Mouse (Mus musculus) kidney, postnatal 0 days (tissue): ENCODE measurements around the gene Hectd1. TPM values are rescaled to one million over a fixed set of nuclear protein-coding genes. Genes with fewer than 3 reads are reported as not detected.

Source experiments
- ATAC-seq: fragments of 200-750 bp; cut with Nextera tagmentation; replicated peaks from 2 replicates; pipeline ENCODE4 v1.8.0; 2017; ENCODE audit warnings: low read depth, moderate number of reproducible peaks, moderate TSS enrichment, moderate library complexity; ENCODE audit not compliant: low FRiP score
- DNase-seq: peaks from one replicate; pipeline ENCODE4 v3.0.0-alpha.2; 2016; ENCODE audit warnings: low spot score
- H3K27ac ChIP-seq: fragments of 300-500 bp; sonication (generic); 2 replicates; pipeline ENCODE4 v1.5.1; 2014; ENCODE audit warnings: mild to moderate bottlenecking
- H3K27me3 ChIP-seq: fragments of 300-500 bp; sonication (generic); 2 replicates; pipeline ENCODE4 v1.6.1; 2014; ENCODE audit warnings: low read length, mixed read lengths; ENCODE audit not compliant: insufficient read depth
- H3K36me3 ChIP-seq: fragments of 300-500 bp; sonication (generic); 2 replicates; pipeline ENCODE4 v1.6.1; 2014; ENCODE audit warnings: low read length, mixed read lengths; ENCODE audit not compliant: insufficient read depth
- H3K4me1 ChIP-seq: fragments of 300-500 bp; sonication (generic); replicated peaks from 2 replicates; pipeline ENCODE4 v1.6.1; 2014; ENCODE audit warnings: antibody characterized with exemption, low read length, mixed read lengths; ENCODE audit not compliant: insufficient read depth
- H3K4me2 ChIP-seq: fragments of 300-500 bp; sonication (generic); 2 replicates; pipeline ENCODE4 v1.6.1; 2014; ENCODE audit warnings: mild to moderate bottlenecking, low read length, moderate library complexity, mixed read lengths
- H3K4me3 ChIP-seq: fragments of 300-500 bp; sonication (generic); replicated peaks from 2 replicates; pipeline ENCODE4 v1.5.1; 2014; ENCODE audit warnings: low read depth, low read length
- H3K9ac ChIP-seq: fragments of 300-500 bp; sonication (generic); 2 replicates; pipeline ENCODE4 v1.6.1; 2014; ENCODE audit warnings: low read depth, low read length
- H3K9me3 ChIP-seq: fragments of 300-500 bp; sonication (generic); replicated peaks from 2 replicates; pipeline ENCODE4 v1.6.1; 2016; ENCODE audit warnings: low read length, inconsistent platforms, mixed read lengths
- CTCF ChIP-seq: IDR thresholded peaks from 2 replicates; pipeline ENCODE4 v1.5.1; 2016; ENCODE audit warnings: antibody characterized with exemption, low read depth, mild to moderate bottlenecking, moderate library complexity
- WGBS: fragments of 180-500 bp; shearing (Covaris S2); extraction: QIAGEN DNeasy Blood & Tissue Kit; methylation state at CpG from one replicate; pipeline ENCODE4 v1.1.7; 2014; 5-methylcytosine and 5-hydroxymethylcytosine counted together
- polyA plus RNA-seq: library from polyadenylated mRNA; unstranded; fragments of >200 nt; fragmentation: Nextera tagmentation; extraction: Ambion mirVana; gene quantifications from 2 replicates; pipeline ENCODE4 v1.2.1, GENCODE M21; 2015

The Hectd1 gene
- polyA plus RNA-seq, 1 experiment from 2014 or later, result 28.1 TPM

DNA sequence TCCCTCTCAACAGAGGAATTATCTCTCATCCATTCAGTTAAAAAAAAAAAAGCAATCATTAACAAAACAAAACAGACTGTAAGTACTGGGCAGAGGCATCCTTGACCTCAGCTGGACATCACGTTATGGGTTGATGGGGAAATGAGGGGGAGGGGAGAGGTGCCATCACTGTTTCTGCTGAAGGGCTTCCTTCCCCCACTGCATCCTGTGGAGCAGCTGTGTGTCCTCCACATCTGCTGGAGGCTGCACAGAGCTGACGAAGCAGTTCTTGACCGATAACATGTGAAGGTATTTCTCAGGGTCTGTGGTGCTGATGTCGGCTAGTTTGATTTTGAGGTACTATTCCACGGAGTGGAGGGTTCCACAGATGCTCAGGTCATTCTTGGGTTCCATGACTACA is 119.2 kb downstream of the Hectd1 start:
- WGBS, result 31% methylated on average over 5 of the region's 5 CpGs
- peak; percentile 44; the same call in 1 of the 2 replicates for ATAC-seq
- DNase-seq, result no peak

DNA sequence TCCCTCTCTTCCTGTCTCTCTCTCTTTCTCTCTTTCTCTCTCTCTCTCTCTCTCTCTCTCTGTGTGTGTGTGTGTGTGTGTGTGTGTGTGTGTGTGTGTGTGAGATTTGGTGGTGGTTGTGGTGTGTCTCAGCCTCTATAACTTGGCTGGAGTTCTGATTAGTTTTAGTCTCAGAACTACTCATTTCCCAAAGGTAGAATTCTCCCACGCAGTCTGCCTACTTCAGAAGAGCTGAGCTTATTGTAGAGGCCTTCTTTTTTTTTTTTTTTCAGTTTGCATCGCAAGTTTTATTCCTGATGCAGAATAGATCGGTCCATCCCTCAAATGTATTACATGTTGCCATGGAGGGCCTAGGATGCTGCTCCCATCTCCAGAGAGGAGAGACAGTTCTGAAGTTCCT is 119.6 kb downstream of the Hectd1 start:
- Histone ChIP-seq H3K4me3 (no peak overlapping the region), H3K9me3 (no peaks in the 10 kb centered on the region), H3K27ac (0 out of 2 replicates have a peak overlapping the region, but pooled peaks have one; percentile 47), H3K4me1 (peaks cover 5% of the 10 kb centered on the region; the same call in 1 of the 2 replicates), H3K4me2 (no peak overlapping the region), H3K27me3 (no peaks in the 10 kb centered on the region), H3K9ac (no peak overlapping the region), H3K36me3 (no peaks in the 10 kb centered on the region)
- no peak for TF ChIP-seq CTCF
- DNase-seq (no peak), ATAC-seq (no peak)
- WGBS, result 64% methylated on average over 3 of the region's 3 CpGs

More for the DNA sequence above, 119.2 kb downstream of the Hectd1 start:
- H3K36me3 ChIP-seq, result no peaks in the 10 kb centered on the region
- no peak overlapping the region for H3K4me2 ChIP-seq
- H3K27me3 ChIP-seq, result no peaks in the 10 kb centered on the region
- H3K9ac ChIP-seq, result no peak overlapping the region
- no peak for TF ChIP-seq CTCF
- H3K9me3 ChIP-seq, result no peaks in the 10 kb centered on the region
- no peak overlapping the region for H3K4me3 ChIP-seq
- no peak overlapping the region for H3K27ac ChIP-seq
- H3K4me1 ChIP-seq, result peaks cover 5% of the 10 kb centered on the region; the same call in 1 of the 2 replicates

DNA sequence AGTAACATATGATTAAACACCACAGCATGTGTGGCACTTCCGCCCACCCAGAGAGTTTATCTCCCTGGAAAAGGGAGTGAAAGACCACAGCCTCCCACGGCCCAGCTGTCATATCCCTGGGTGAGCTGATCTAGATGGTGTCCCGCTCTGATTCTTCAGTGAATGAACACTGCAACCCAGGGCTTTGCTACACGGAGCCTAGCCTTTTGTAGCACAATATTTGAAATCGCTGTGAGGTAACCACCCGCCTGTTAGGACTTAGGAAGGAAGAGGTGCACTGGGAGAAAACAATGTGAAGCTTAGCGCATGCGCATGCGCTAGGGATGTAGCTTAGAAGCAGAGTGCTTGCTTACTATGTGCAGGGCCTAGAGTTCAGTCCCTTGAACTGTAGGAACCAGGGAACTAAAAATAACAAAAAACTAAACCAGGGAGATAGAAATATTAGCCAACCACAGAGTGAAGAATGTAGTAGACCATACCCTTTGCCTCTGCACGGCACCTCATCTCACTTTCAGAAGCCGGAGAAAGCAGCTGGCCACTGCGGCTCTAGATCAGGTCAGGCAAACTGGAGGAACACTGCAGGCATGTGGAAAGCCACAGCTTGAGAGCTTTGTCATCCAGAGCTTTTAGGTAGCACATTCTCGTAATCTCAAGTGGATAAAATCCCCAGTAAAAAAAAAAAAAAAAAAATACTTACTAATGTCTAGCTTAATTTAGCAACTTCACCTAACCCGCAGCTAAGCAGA is 120.2 kb downstream of the Hectd1 start:
- WGBS, result 50% methylated on average over 14 of the region's 14 CpGs
- Histone ChIP-seq H3K36me3 (no peaks in the 10 kb centered on the region), H3K4me1 (peaks cover 5% of the 10 kb centered on the region; the same call in 1 of the 2 replicates), H3K27me3 (no peaks in the 10 kb centered on the region), H3K27ac (peak overlapping the region; percentile 47; the same call in 1 of the 2 replicates), H3K9me3 (no peaks in the 10 kb centered on the region), H3K4me3 (no peak overlapping the region), H3K9ac (no peak overlapping the region), H3K4me2 (no peak overlapping the region)
- no peak; the same call in 1 of the 2 replicates for ATAC-seq
- TF ChIP-seq CTCF, result no peak
- DNase-seq, result peak; percentile 67

DNA sequence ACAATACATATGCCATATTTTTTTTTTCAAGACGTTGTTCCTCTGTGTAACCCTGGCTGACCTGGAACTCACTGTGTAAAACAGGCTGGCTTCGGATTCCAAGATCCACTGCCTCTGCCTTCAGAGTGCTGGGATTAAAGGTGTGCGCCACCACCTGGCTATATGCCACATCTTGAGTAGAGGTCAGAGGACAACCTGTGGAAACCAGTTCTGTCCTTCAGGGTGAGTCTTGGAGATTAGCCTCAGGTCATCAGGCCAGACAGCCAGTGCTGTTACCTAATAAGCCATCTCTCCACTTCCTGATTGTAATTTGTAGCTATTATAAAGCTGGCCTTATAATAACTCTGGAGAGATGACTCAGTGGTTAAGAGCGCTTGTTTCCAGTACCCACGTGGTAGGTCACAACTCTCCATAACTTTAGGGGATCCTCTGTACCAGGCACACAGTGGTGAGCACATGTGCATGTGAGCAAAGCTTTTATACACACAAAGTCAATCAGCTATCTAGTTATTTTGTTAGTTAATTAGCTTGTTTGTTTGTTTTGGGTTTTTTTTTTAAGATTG is 122.6 kb downstream of the Hectd1 start:
- H3K27me3 ChIP-seq, result no peaks in the 10 kb centered on the region
- no peak overlapping the region for H3K4me2 ChIP-seq
- H3K9me3 ChIP-seq, result no peaks in the 10 kb centered on the region
- peaks cover 5% of the 10 kb centered on the region; the same call in 1 of the 2 replicates for H3K4me1 ChIP-seq
- 0 out of 2 replicates have a peak, but pooled peaks have one; percentile 19 for TF ChIP-seq CTCF
- whole genome bisulfite sequencing, result 79% methylated on average over 5 of the region's 5 CpGs
- ATAC-seq (0 out of 2 replicates have a peak, but pooled peaks have one; percentile 41), DNase-seq (no peak)
- H3K4me3 ChIP-seq, result no peak overlapping the region
- no peak overlapping the region for H3K27ac ChIP-seq
- H3K9ac ChIP-seq, result no peak overlapping the region
- H3K36me3 ChIP-seq, result no peaks in the 10 kb centered on the region

DNA sequence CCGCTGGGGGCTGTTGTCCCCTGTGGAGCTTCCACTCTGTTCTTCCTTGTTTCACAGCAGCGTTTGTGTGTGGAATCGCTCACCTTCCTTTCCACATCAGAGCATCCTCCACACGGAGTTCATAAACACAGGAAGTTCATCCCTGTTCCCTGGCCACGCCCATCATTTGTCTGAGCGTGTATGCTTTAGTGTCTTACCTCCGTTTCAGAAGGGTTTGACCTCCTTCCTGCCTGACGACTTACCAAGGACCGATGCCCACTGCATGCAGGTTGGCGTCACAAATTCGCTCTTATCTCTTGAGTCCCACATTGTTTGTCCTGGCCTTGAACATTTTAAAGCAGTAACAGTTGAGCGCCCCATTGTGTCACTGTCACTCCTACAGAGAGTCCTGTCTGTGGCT is 123.6 kb downstream of the Hectd1 start:
- H3K36me3 ChIP-seq, result no peaks in the 10 kb centered on the region
- H3K4me3 ChIP-seq, result no peak overlapping the region
- no peak overlapping the region for H3K9ac ChIP-seq
- no peak overlapping the region for H3K27ac ChIP-seq
- TF ChIP-seq CTCF, result no peak
- H3K4me1 ChIP-seq, result peaks cover 5% of the 10 kb centered on the region; the same call in 1 of the 2 replicates
- 65% methylated on average over 12 of the region's 12 CpGs for WGBS
- ATAC-seq (no peak), DNase-seq (no peak)
- H3K4me2 ChIP-seq, result no peak overlapping the region
- H3K9me3 ChIP-seq, result no peaks in the 10 kb centered on the region
- H3K27me3 ChIP-seq, result no peaks in the 10 kb centered on the region

DNA sequence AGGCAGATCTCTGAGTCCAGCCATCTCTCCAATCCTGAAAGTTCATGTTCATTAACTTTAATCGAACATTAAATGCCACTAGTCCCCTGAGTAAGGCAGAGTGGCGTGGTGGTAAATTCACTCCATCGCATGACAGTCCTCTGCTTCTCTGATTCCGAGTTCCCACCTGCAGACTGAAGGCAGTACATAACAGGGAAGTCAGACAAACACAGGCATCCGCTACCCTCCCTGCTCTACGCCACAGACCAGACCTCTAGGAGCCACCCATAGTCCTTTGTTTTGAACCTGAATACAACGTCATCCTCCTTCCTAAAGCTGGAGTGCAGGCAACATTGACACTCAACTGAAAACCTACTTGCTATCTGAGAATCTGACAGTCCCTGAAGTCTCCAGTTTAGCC is 124.8 kb downstream of the Hectd1 start:
- DNase-seq, result no peak
- no peak overlapping the region for H3K9ac ChIP-seq
- H3K4me3 ChIP-seq, result no peak overlapping the region
- ATAC-seq, result no peak
- TF ChIP-seq CTCF, result no peak
- WGBS, result 65% methylated on average over 7 of the region's 7 CpGs
- no peak overlapping the region for H3K4me2 ChIP-seq
- no peaks in the 10 kb centered on the region for H3K9me3 ChIP-seq
- peaks cover 5% of the 10 kb centered on the region; the same call in 1 of the 2 replicates for H3K4me1 ChIP-seq
- no peak overlapping the region for H3K27ac ChIP-seq
- H3K27me3 ChIP-seq, result no peaks in the 10 kb centered on the region
- H3K36me3 ChIP-seq, result no peaks in the 10 kb centered on the region
